Mouse (Mus musculus) CH12.LX (cell line): ENCODE data around the gene Gm45713. TPM values are rescaled to one million over a fixed set of nuclear protein-coding genes. Genes with fewer than 3 reads are reported as not detected.

Source experiments
- DNase-seq: peaks from one replicate; pipeline ENCODE4 v3.0.0-alpha.2; 2013; ENCODE audit errors: extremely low read depth
- H3K27ac ChIP-seq: 2 replicates; pipeline ENCODE4 v1.5.1; 2012; ENCODE audit warnings: low read depth, mild to moderate bottlenecking, control low read depth, moderate library complexity; ENCODE audit not compliant: insufficient read depth
- H3K27me3 ChIP-seq: replicated peaks from 2 replicates; pipeline ENCODE3; 2012; ENCODE audit warnings: inconsistent platforms
- H3K36me3 ChIP-seq, 2 experiments: replicated peaks in 1 of 2; 2 replicates each; pipeline versions ENCODE3 to v1.6.1; 2012; ENCODE audit warnings: inconsistent platforms in 1 of 2, low read length in 1 of 2, mild to moderate bottlenecking in 1 of 2, mixed read lengths in 1 of 2, moderate library complexity in 1 of 2; ENCODE audit not compliant: control insufficient read depth in 1 of 2, insufficient read depth in 1 of 2
- H3K4me1 ChIP-seq, 2 experiments: 2 replicates each; pipeline ENCODE4 v1.6.1; 2012; ENCODE audit warnings: inconsistent platforms in 1 of 2, moderate library complexity in 1 of 2; ENCODE audit not compliant: insufficient read depth in 2 of 2, control insufficient read depth in 1 of 2
- H3K4me2 ChIP-seq: 2 replicates; pipeline ENCODE4 v1.6.1; 2012; ENCODE audit warnings: low read depth, mild to moderate bottlenecking, control low read depth; ENCODE audit not compliant: poor library complexity, insufficient read depth, severe bottlenecking
- H3K4me3 ChIP-seq, 3 experiments: fragments of 150-350 bp in 1 of 3; sonication (generic) in 1 of 3; replicated peaks in 1 of 3; 2 replicates each; pipeline versions ENCODE3 to v1.5.1; 2011 to 2012; ENCODE audit warnings: low read depth in 2 of 3, low read length in 2 of 3, mild to moderate bottlenecking in 2 of 3, moderate library complexity in 2 of 3, control low read depth in 1 of 3, improper control_type of control experiment in 1 of 3, inconsistent platforms in 1 of 3, mixed read lengths in 1 of 3; ENCODE audit not compliant: poor library complexity in 1 of 3
- H3K79me2 ChIP-seq: replicated peaks from 2 replicates; pipeline ENCODE4 v1.6.1; 2012; ENCODE audit warnings: mild to moderate bottlenecking, moderate library complexity; ENCODE audit not compliant: control insufficient read depth, poor library complexity, insufficient read depth, severe bottlenecking; ENCODE audit errors: extremely low read depth
- H3K9ac ChIP-seq: 2 replicates; pipeline ENCODE4 v1.6.1; 2012; ENCODE audit warnings: low read depth, mild to moderate bottlenecking, control low read depth, moderate library complexity; ENCODE audit not compliant: insufficient read depth
- H3K9me3 ChIP-seq: replicated peaks from 2 replicates; pipeline ENCODE3; 2012; ENCODE audit warnings: low read length, inconsistent platforms, mixed read lengths
- BHLHE40 ChIP-seq: IDR thresholded peaks from 2 replicates; pipeline ENCODE4 v1.6.1; 2011; ENCODE audit warnings: mild to moderate bottlenecking, low read depth, low read length, improper control_type of control experiment
- CHD1 ChIP-seq: IDR thresholded peaks from 2 replicates; pipeline ENCODE4 v1.6.1; 2012; ENCODE audit warnings: low read depth, low read length, improper control_type of control experiment, inconsistent platforms
- CHD2 ChIP-seq: IDR thresholded peaks from 2 replicates; pipeline ENCODE4 v1.6.1; 2011; ENCODE audit warnings: low read length, improper control_type of control experiment
- KAT2A ChIP-seq: IDR thresholded peaks from 2 replicates; pipeline ENCODE4 v1.6.1; 2012; ENCODE audit warnings: low read length, improper control_type of control experiment, inconsistent platforms; ENCODE audit not compliant: insufficient replicate concordance
- MAX ChIP-seq: IDR thresholded peaks from 2 replicates; pipeline ENCODE4 v1.6.1; 2011; ENCODE audit warnings: low read length, improper control_type of control experiment
- MAZ ChIP-seq: IDR thresholded peaks from 2 replicates; pipeline ENCODE4 v1.6.1; 2012; ENCODE audit warnings: low read depth, mild to moderate bottlenecking, inconsistent platforms, low read length, improper control_type of control experiment, moderate library complexity
- NRF1 ChIP-seq: IDR thresholded peaks from 2 replicates; pipeline ENCODE4 v1.6.1; 2014; ENCODE audit warnings: low read depth, mild to moderate bottlenecking, inconsistent platforms, low read length, improper control_type of control experiment, moderate library complexity
- PAX5 ChIP-seq: IDR thresholded peaks from 2 replicates; pipeline ENCODE4 v1.6.1; 2012; ENCODE audit warnings: low read length, inconsistent platforms, mixed read lengths
- POLR2A ChIP-seq: IDR thresholded peaks from 2 replicates; pipeline ENCODE4 v1.6.1; 2011; ENCODE audit warnings: low read depth, mild to moderate bottlenecking, improper control_type of control experiment, low read length
- SIN3A ChIP-seq: IDR thresholded peaks from 2 replicates; pipeline ENCODE4 v1.6.1; 2012; ENCODE audit warnings: low read length, improper control_type of control experiment, inconsistent platforms
- SMC3 ChIP-seq: IDR thresholded peaks from 2 replicates; pipeline ENCODE4 v1.6.1; 2011; ENCODE audit warnings: low read depth, low read length, improper control_type of control experiment
- USF2 ChIP-seq: conservative IDR thresholded peaks from 2 replicates; pipeline ENCODE4 v1.6.1; 2011; ENCODE audit warnings: low read depth, low read length, improper control_type of control experiment
- ZNF384 ChIP-seq: IDR thresholded peaks from 2 replicates; pipeline ENCODE4 v1.6.1; 2012; ENCODE audit warnings: low read depth, low read length, improper control_type of control experiment, inconsistent platforms
- dilution Hi-C: fragments of 300-500 bp; cut with MboI; formaldehyde crosslinking; loops from 2 replicates; pipeline ENCODE4 v1.14.3; 2020; ENCODE audit warnings: low sequenced_read_pairs; ENCODE audit not compliant: extremely low pct_unique_long_range_greater_than_20kb, extremely low pct_ligation_motif_present
- in situ Hi-C: fragments of 300-500 bp; cut with MboI; formaldehyde crosslinking; loops from 3 replicates; pipeline ENCODE4 v1.14.3; 2019; ENCODE audit warnings: low sequenced_read_pairs, low pct_ligation_motif_present, low pct_unique_long_range_greater_than_20kb, mixed read lengths
- polyA plus RNA-seq: library from polyadenylated mRNA; unstranded; fragments of >175 nt; gene quantifications from 2 replicates; pipeline ENCODE4 v1.2.1, GENCODE M21; 2012; ENCODE audit warnings: low read depth; ENCODE audit not compliant: insufficient read length
- total RNA-seq, 2 experiments: library from RNA; depleted of rRNA; stranded (reverse); fragments of 300-350 nt in 1 of 2; fragments of >200 nt in 1 of 2; gene quantifications; 2 replicates each; pipeline ENCODE4 v1.2.3; 2012 to 2014

Gene Gm45713
- total and polyA plus RNA-seq, 3 experiments: 2.2 TPM; not detected in 2

DNA sequence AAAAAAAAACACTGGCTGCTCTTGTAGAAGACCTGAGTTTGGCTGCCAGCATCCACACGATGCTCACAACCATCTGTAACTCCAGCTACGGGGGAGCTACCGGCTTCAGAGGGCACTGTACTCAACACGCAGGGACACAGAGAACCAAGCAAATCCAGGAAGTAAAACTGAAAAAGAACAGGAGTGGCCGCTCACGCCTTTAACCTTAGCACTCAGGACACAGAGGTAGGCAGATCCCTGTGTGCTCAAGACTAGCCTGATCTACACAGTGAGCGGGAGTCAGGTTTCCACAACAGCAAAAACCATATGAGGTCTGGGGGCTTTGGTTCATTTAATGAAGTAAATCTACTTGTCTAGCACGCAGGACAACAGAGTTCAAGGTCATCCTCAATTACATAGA lies 30.5 kb downstream of the Gm45713 start:
- Histone ChIP-seq H3K27me3 (no peaks in the 10 kb centered on the region), H3K36me3 (no peaks in the 10 kb centered on the region), H3K9me3 (no peaks in the 10 kb centered on the region), H3K9ac (no peak overlapping the region), H3K4me3 (no peak overlapping the region), H3K27ac (no peak overlapping the region), H3K79me2 (no peaks in the 10 kb centered on the region), H3K4me2 (no peak overlapping the region), H3K4me1 (no peaks in the 10 kb centered on the region; a peak in 1 of 4 replicates)
- no peak for TF ChIP-seq POLR2A
- no peak for TF ChIP-seq KAT2A
- no peak for TF ChIP-seq USF2
- TF ChIP-seq SIN3A: no peak
- no peak for DNase-seq
- in situ Hi-C loops (no loop called here), dilution Hi-C loops (no loop called here)

GRCm38 (mm10) chr7:45104941-45105340 lies 31.1 kb downstream of the Gm45713 start:
- dilution Hi-C loops: no loop called here
- no peaks in the 10 kb centered on the region for H3K27me3 ChIP-seq
- H3K27ac ChIP-seq: no peak overlapping the region
- no peaks in the 10 kb centered on the region; a peak in 1 of 4 replicates for H3K4me1 ChIP-seq
- H3K9ac ChIP-seq: no peak overlapping the region
- no peak for DNase-seq
- no peaks in the 10 kb centered on the region for H3K9me3 ChIP-seq
- H3K4me2 ChIP-seq: no peak overlapping the region
- no peaks in the 10 kb centered on the region for H3K36me3 ChIP-seq
- in situ Hi-C loops: no loop called here
- no peak for TF ChIP-seq ZNF384
- no peaks in the 10 kb centered on the region for H3K79me2 ChIP-seq
- H3K4me3 ChIP-seq: no peak overlapping the region

DNA sequence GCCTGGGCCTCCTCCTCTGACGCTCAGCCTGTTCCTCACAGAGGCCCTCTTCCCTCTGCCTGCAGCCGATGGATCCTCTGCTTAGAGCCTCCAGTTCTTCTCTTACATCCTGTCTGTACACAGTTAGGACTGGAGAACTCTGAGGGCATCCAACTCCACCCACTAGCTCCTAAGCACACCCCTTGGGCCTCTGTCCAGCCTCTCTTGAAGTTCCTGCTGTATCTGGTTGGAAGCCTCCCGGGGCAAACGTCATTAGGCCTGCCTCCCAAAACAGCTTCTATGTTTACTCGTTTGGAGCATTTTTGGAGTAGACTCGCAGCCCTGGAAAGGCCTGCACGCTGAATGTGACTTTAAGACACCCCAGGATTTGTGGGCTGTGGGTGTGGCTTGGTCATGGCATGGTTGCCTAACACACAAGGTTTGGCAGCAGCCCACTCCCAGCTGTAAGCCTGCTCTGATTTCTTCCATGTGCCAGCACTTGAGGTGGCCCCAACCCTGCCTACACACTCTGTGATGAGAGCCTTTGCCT lies 32.3 kb downstream of the Gm45713 start, which contains the start of gene Fcgrt:
Gene Fcgrt (minus strand): TSS at position 200 of the 529 bp plus-strand sequence.
- H3K9me3 ChIP-seq: no peaks in the 10 kb centered on the region
- H3K79me2 ChIP-seq: no peaks in the 10 kb centered on the region
- H3K27ac ChIP-seq: no peak within 1 kb of the TSS
- no peak within 1 kb of the TSS for H3K4me2 ChIP-seq
- no peak within 1 kb of the TSS for H3K9ac ChIP-seq
- dilution Hi-C loops (no loop called here), in situ Hi-C loops (no loop called here)
- no peaks in the 10 kb centered on the region for H3K36me3 ChIP-seq
- H3K27me3 ChIP-seq: no peaks in the 10 kb centered on the region
- no peak within 1 kb of the TSS for H3K4me3 ChIP-seq
- no peak for DNase-seq
- no peak for TF ChIP-seq POLR2A
- TF ChIP-seq MAX: no peak
- no peak for TF ChIP-seq PAX5
- no peak for TF ChIP-seq NRF1
- TF ChIP-seq BHLHE40: no peak
- TF ChIP-seq CHD2: no peak
- no peak for TF ChIP-seq SMC3
- no peak for TF ChIP-seq MAZ
- TF ChIP-seq CHD1: no peak
- TF ChIP-seq KAT2A: no peak
- peaks cover 0 to 2% of the 10 kb centered on the region in 2 experiments; a peak in 2 of 4 replicates for H3K4me1 ChIP-seq
